Mouse (Mus musculus) myocyte (in vitro differentiated cells): Measurements from ENCODE around the gene Ten1. TPM values are rescaled to one million over a fixed set of nuclear protein-coding genes. Genes with fewer than 3 reads are reported as not detected.

ENCODE experiments used
- H3K27me3 ChIP-seq: one replicate; pipeline ENCODE4 v1.6.1; 2011; ENCODE audit not compliant: control insufficient read depth, insufficient read depth, insufficient read length
- H3K36me3 ChIP-seq: one replicate; pipeline ENCODE4 v1.6.1; 2011; ENCODE audit not compliant: control insufficient read depth, insufficient read depth
- H3K4me2 ChIP-seq: one replicate; pipeline ENCODE4 v1.6.1; 2011; ENCODE audit warnings: low read depth, control low read depth
- H3K4me3 ChIP-seq: one replicate; pipeline ENCODE4 v1.5.1; 2011; ENCODE audit warnings: mild to moderate bottlenecking, control low read depth, moderate library complexity
- H3K79me2 ChIP-seq: one replicate; pipeline ENCODE4 v1.6.1; 2011; ENCODE audit not compliant: control insufficient read depth, insufficient read depth
- H3ac ChIP-seq: one replicate; pipeline ENCODE4 v1.6.1; 2011; ENCODE audit not compliant: control insufficient read depth, insufficient read length
- CEBPB ChIP-seq: IDR thresholded peaks from 2 replicates; pipeline ENCODE4 v1.6.1; 2011; ENCODE audit warnings: mild to moderate bottlenecking, moderate library complexity; ENCODE audit not compliant: poor library complexity, insufficient read depth, severe bottlenecking
- E2F4 ChIP-seq: IDR thresholded peaks from one replicate; pipeline ENCODE4 v1.6.1; 2011; ENCODE audit warnings: mild to moderate bottlenecking, control low read depth, moderate library complexity; ENCODE audit not compliant: insufficient read depth
- MAX ChIP-seq: IDR thresholded peaks from one replicate; pipeline ENCODE4 v1.6.1; 2011; ENCODE audit warnings: low read depth, mild to moderate bottlenecking, control low read depth
- MYOD1 ChIP-seq, 3 experiments: IDR thresholded peaks; one replicate each; pipeline ENCODE4 v1.6.1; 2011; ENCODE audit warnings: control low read depth in 2 of 3, low read depth in 2 of 3, mild to moderate bottlenecking in 2 of 3, moderate library complexity in 1 of 3; ENCODE audit not compliant: insufficient read length in 2 of 3, control insufficient read depth in 1 of 3
- MYOG ChIP-seq, 3 experiments: IDR thresholded peaks; one replicate each; pipeline ENCODE4 v1.6.1; 2011; ENCODE audit warnings: control low read depth in 2 of 3, low read depth in 2 of 3, mild to moderate bottlenecking in 2 of 3; ENCODE audit not compliant: insufficient read length in 2 of 3, control insufficient read depth in 1 of 3, insufficient read depth in 1 of 3
- POLR2A ChIP-seq: IDR thresholded peaks from one replicate; pipeline ENCODE4 v1.6.1; 2011; ENCODE audit warnings: low read depth, mild to moderate bottlenecking, control low read depth, moderate library complexity; ENCODE audit not compliant: insufficient read length
- POLR2AphosphoS2 ChIP-seq: IDR thresholded peaks from one replicate; pipeline ENCODE4 v1.6.1; 2011; ENCODE audit warnings: low read depth, control low read depth; ENCODE audit not compliant: insufficient read length
- REST ChIP-seq: IDR thresholded peaks from one replicate; pipeline ENCODE4 v1.6.1; 2011; ENCODE audit warnings: mild to moderate bottlenecking, control low read depth, moderate library complexity; ENCODE audit not compliant: insufficient read depth, insufficient read length
- SRF ChIP-seq: IDR thresholded peaks from one replicate; pipeline ENCODE4 v1.6.1; 2011; ENCODE audit warnings: low read depth; ENCODE audit not compliant: control insufficient read depth, insufficient read length
- TCF12 ChIP-seq: IDR thresholded peaks from one replicate; pipeline ENCODE4 v1.6.1; 2011; ENCODE audit warnings: mild to moderate bottlenecking, control low read depth; ENCODE audit not compliant: poor library complexity, insufficient read depth, severe bottlenecking
- TCF3 ChIP-seq: IDR thresholded peaks from one replicate; pipeline ENCODE4 v1.6.1; 2011; ENCODE audit warnings: low read depth, control low read depth; ENCODE audit not compliant: insufficient read length
- USF1 ChIP-seq: IDR thresholded peaks from one replicate; pipeline ENCODE4 v1.6.1; 2011; ENCODE audit warnings: low read depth, mild to moderate bottlenecking, control low read depth, moderate library complexity
- polyA plus RNA-seq: library from polyadenylated mRNA; unstranded; fragments of >200 nt; fragmentation: generic; extraction: Trizol; gene quantifications from one replicate; pipeline ENCODE4 v1.2.1, GENCODE M21; 2012; ENCODE audit warnings: missing spikeins

Ten1 gene
- polyA plus RNA-seq, 1 experiment = 61.4 TPM

DNA sequence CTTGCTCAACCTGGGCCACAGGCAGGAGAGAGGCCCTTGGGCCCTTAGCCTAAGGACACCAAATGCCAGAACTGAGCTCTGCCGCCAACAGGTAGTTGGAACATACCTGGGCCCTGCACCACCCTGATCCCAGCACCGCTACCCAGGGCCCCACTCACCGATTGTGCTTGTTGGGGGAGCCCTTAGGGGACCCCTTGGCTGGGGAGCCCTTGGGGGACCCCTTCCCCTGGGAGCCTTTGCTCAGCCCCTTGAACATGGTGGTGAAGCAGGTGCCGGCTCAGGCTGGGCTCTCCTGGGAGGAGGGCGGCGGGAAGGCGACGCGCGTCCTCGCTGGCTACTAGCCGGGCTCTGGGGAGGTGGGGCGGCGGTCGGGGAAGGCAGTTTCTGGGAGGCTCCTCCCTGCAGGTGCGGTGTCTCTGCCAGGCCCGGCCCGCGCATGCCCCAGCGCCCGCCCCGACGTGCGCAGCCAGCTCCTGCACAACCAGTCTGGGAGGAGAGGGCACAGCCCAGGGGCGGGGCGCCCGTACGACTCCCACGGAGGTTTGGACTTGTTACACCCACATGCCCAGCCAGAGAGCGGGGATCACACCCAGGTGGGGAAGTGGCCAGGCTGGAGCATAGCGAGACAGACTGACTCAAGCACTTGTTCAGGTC, 39.2 kb downstream of the Ten1 start, which contains the start of gene Evpl:
Gene Evpl (minus strand): TSS at position 336 of the 654 bp plus-strand sequence.
- Histone ChIP-seq H3K4me2 (no peak within 1 kb of the TSS), H3ac (no peak within 1 kb of the TSS), H3K36me3 (no peaks in the 10 kb centered on the region), H3K4me3 (no peak within 1 kb of the TSS), H3K79me2 (no peaks in the 10 kb centered on the region), H3K27me3 (no peaks in the 10 kb centered on the region)
- TF ChIP-seq TCF12 = no peak
- TF ChIP-seq TCF3 = no peak
- no peak for TF ChIP-seq MYOG (IDR thresholded peaks at IDR 0.05; ENCODE audit: control insufficient read depth in 1 of 3, insufficient read depth in 1 of 3, insufficient read length in 2 of 3, low read depth in 2 of 3)
- TF ChIP-seq CEBPB = no peak
- TF ChIP-seq MAX = no peak
- TF ChIP-seq E2F4 = no peak
- TF ChIP-seq POLR2AphosphoS2 = no peak
- TF ChIP-seq USF1 = no peak
- TF ChIP-seq MYOD1 (IDR thresholded peaks at IDR 0.05; ENCODE audit: control insufficient read depth in 1 of 3, insufficient read length in 2 of 3, low read depth in 2 of 3) = no peak
- no peak for TF ChIP-seq SRF
- TF ChIP-seq POLR2A = no peak
- TF ChIP-seq REST = no peak

DNA sequence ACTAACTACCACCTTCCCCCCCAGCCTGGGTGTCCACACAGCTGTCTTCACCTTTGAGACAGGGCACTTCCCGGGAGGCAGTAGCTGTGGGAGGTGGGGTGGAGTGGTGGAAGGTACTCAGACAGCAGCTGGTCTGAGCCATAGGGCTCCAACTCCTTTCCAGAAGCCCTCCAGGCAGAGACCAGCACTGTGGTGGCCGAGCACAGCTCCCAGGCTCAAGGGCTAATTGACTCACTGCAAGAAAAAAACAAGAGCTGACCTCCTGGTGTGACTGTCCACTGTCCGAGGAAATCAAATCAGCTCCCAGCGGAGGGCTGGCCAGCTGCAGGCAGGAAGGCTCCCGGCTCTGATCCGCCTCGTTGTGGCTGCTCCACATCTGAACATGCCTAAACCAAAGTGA, 41.1 kb downstream of the Ten1 start:
- Histone ChIP-seq H3K79me2 (no peaks in the 10 kb centered on the region), H3K4me3 (no peak overlapping the region), H3ac (no peak overlapping the region), H3K36me3 (peaks cover 2% of the 10 kb centered on the region), H3K4me2 (no peak overlapping the region), H3K27me3 (no peaks in the 10 kb centered on the region)
- no peak for TF ChIP-seq SRF
- TF ChIP-seq TCF12 = no peak
- no peak for TF ChIP-seq TCF3
- TF ChIP-seq USF1 = no peak
- no peak for TF ChIP-seq REST
- no peak for TF ChIP-seq POLR2AphosphoS2
- no peak for TF ChIP-seq MAX
- TF ChIP-seq MYOG (IDR thresholded peaks at IDR 0.05; ENCODE audit: control insufficient read depth in 1 of 3, insufficient read depth in 1 of 3, insufficient read length in 2 of 3, low read depth in 2 of 3) = no peak
- TF ChIP-seq CEBPB = no peak
- no peak for TF ChIP-seq E2F4
- TF ChIP-seq POLR2A = no peak
- no peak for TF ChIP-seq MYOD1 (IDR thresholded peaks at IDR 0.05; ENCODE audit: control insufficient read depth in 1 of 3, insufficient read length in 2 of 3, low read depth in 2 of 3)

DNA sequence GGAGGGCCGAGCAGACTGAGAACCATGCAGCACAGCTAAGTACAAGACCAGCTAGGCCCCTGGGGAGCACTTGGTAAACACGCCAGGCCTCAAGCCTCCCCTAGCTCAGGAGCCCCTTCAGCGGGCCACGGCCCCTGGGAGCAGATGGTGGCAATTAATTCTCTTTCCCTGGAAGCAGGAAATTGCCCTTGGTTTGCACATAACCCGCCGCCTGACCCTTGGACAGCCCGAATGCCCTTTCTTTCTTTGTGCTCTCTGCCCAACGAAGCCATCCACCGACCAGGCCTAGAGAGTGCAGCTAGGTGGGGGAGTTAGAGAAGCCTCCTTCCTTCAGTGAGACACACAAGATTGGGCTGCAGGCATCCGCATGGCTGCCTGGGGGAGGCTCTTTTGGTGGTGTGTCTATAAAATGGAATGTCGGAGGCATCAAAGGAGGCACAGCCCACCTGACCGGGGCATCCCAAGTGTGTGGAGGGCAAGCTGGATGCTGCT, 43.1 kb downstream of the Ten1 start:
- Histone ChIP-seq H3K4me3 (no peak overlapping the region), H3K36me3 (peaks cover 18% of the 10 kb centered on the region), H3K4me2 (no peak overlapping the region), H3K27me3 (no peaks in the 10 kb centered on the region), H3ac (no peak overlapping the region), H3K79me2 (no peaks in the 10 kb centered on the region)
- TF ChIP-seq E2F4 (no peak), POLR2A (no peak), MAX (no peak), CEBPB (no peak), TCF3 (no peak), REST (no peak), MYOG (IDR thresholded peaks at IDR 0.05; ENCODE audit: control insufficient read depth in 1 of 3, insufficient read depth in 1 of 3, insufficient read length in 2 of 3, low read depth in 2 of 3) (no peak), TCF12 (no peak)

DNA sequence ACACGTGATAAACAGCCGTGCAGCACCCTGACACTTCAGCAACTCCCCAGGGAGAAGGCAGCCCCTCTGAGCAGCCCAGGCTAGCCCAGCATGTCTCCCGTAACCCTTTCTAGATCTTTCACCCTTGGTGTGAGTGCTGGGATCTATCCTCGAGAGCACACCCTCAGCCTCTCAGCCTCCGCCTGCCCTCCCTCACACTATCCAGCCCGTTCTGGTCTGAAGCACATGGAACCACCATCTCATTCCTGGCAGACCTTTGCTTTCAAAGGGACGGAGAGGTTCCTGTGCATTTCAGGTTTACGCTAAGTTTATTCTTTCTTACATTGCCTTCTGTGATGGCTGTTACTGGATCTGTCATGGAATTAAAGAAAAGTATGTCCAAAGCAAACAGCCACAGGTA, 45.9 kb downstream of the Ten1 start:
- H3ac ChIP-seq = no peak overlapping the region
- H3K4me3 ChIP-seq = no peak overlapping the region
- H3K4me2 ChIP-seq = no peak overlapping the region
- TF ChIP-seq POLR2A (no peak), TCF12 (no peak), MYOD1 (IDR thresholded peaks at IDR 0.05; ENCODE audit: control insufficient read depth in 1 of 3, insufficient read length in 2 of 3, low read depth in 2 of 3) (no peak), MYOG (IDR thresholded peaks at IDR 0.05; ENCODE audit: control insufficient read depth in 1 of 3, insufficient read depth in 1 of 3, insufficient read length in 2 of 3, low read depth in 2 of 3) (no peak), CEBPB (no peak), SRF (no peak), REST (no peak), E2F4 (no peak), POLR2AphosphoS2 (no peak), TCF3 (no peak), MAX (no peak), USF1 (no peak)
- H3K79me2 ChIP-seq = no peaks in the 10 kb centered on the region
- H3K36me3 ChIP-seq = peaks cover 24% of the 10 kb centered on the region
- no peaks in the 10 kb centered on the region for H3K27me3 ChIP-seq

DNA sequence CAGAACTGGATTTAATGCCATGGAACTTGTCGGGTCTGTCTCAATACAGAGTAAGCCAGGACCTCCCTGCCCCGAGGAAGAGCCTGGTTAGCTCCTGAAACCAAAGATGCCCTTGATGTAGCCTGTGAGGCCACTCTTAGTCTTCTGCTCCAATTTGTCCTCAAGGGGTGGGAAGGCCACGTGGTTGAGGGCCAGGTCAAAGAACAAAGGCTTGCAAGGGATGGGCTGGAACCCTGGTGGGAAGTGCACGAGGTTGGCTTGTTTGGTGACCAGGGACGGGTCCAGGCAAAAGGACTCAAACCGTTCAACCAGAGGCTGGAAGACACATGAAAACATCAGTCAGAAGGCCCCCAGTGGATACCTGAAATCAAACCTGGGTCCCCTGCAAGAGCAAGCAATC, 47.0 kb downstream of the Ten1 start:
- Histone ChIP-seq H3K79me2 (no peaks in the 10 kb centered on the region), H3K36me3 (peaks cover 24% of the 10 kb centered on the region), H3K4me3 (no peak overlapping the region), H3K4me2 (no peak overlapping the region), H3ac (no peak overlapping the region), H3K27me3 (no peaks in the 10 kb centered on the region)
- TF ChIP-seq POLR2AphosphoS2 (no peak), CEBPB (no peak), TCF3 (no peak), USF1 (no peak), MYOD1 (IDR thresholded peaks at IDR 0.05; ENCODE audit: control insufficient read depth in 1 of 3, insufficient read length in 2 of 3, low read depth in 2 of 3) (no peak), E2F4 (no peak), POLR2A (no peak), SRF (no peak), MYOG (IDR thresholded peaks at IDR 0.05; ENCODE audit: control insufficient read depth in 1 of 3, insufficient read depth in 1 of 3, insufficient read length in 2 of 3, low read depth in 2 of 3) (no peak)
